Mouse (Mus musculus): ENCODE results near the gene Stk40.

GRCm38 (mm10) chr4:126152864-126153263, 49.1 kb downstream of the Stk40 start:
- TF ChIP-seq POLR2A (IDR thresholded peaks at IDR 0.05; ENCODE audit: borderline replicate concordance, insufficient read depth, low read length) (no peak), CTCF (IDR thresholded peaks at IDR 0.05; ENCODE audit: borderline replicate concordance, insufficient read depth, low read depth, low read length) (no peak)
